Mouse (Mus musculus) CD4-positive, CD25-positive, alpha-beta regulatory T cell, adult 2 months (primary cell): ENCODE data around the gene Mapkapk5.

Experiments
- DNase-seq: peaks from one replicate; pipeline ENCODE4 v3.0.0-alpha.2; 2012; ENCODE audit warnings: low read depth, low spot score

Mapkapk5 gene

GRCm38 (mm10) chr5:121500719-121501118 lies 45.0 kb downstream of the Mapkapk5 start:
- DNase-seq = no peak

- DNase-seq = no peak
These were observed 52.4 kb downstream of the Mapkapk5 start for GRCm38 (mm10) chr5:121493305-121493704.

GRCm38 (mm10) chr5:121484801-121485200 lies 60.9 kb downstream of the Mapkapk5 start:
- DNase-seq = no peak

GRCm38 (mm10) chr5:121477680-121478079 lies 68.0 kb downstream of the Mapkapk5 start:
- DNase-seq = peak; percentile 80

GRCm38 (mm10) chr5:121476040-121476439 lies 69.7 kb downstream of the Mapkapk5 start:
- no peak for DNase-seq
